Mouse (Mus musculus): Measurements from ENCODE around the gene Ngf.

Gene Ngf

GRCm38 (mm10) chr3:102507666-102508260 is 38.0 kb downstream of the Ngf start:
- no peak for DNase-seq (ENCODE audit: low spot score)

- no peak for DNase-seq (ENCODE audit: low spot score)
These were observed 38.7 kb downstream of the Ngf start for GRCm38 (mm10) chr3:102508455-102508854.

GRCm38 (mm10) chr3:102509601-102510000 is 39.9 kb downstream of the Ngf start:
- no peak for DNase-seq (ENCODE audit: low spot score)

GRCm38 (mm10) chr3:102516937-102517336 is 47.2 kb downstream of the Ngf start:
- no peak for DNase-seq (ENCODE audit: low spot score)

GRCm38 (mm10) chr3:102521061-102521460 is 51.3 kb downstream of the Ngf start:
- no peak for DNase-seq (ENCODE audit: low spot score)

- no peak for DNase-seq (ENCODE audit: low spot score)
These were observed 54.0 kb downstream of the Ngf start for GRCm38 (mm10) chr3:102523711-102524110.

GRCm38 (mm10) chr3:102524951-102525350 is 55.2 kb downstream of the Ngf start:
- no peak for DNase-seq (ENCODE audit: low spot score)

- DNase-seq (ENCODE audit: low spot score), result peak; percentile 13
These were observed 56.1 kb downstream of the Ngf start for GRCm38 (mm10) chr3:102525856-102526255.

- DNase-seq (ENCODE audit: low spot score), result peak; percentile 88
These were observed 56.8 kb downstream of the Ngf start for GRCm38 (mm10) chr3:102526481-102526880.

- no peak for DNase-seq (ENCODE audit: low spot score)
These were observed 65.0 kb downstream of the Ngf start for GRCm38 (mm10) chr3:102534744-102535143.

- DNase-seq (ENCODE audit: low spot score), result no peak
These were observed 73.9 kb downstream of the Ngf start for GRCm38 (mm10) chr3:102543646-102544045.

- DNase-seq (ENCODE audit: low spot score), result no peak
These were observed 77.8 kb downstream of the Ngf start for GRCm38 (mm10) chr3:102547536-102547935.

- DNase-seq (ENCODE audit: low spot score), result no peak
These were observed 84.4 kb downstream of the Ngf start for GRCm38 (mm10) chr3:102553935-102554670.

GRCm38 (mm10) chr3:102556108-102556507 is 86.4 kb downstream of the Ngf start:
- DNase-seq (ENCODE audit: low spot score), result no peak

GRCm38 (mm10) chr3:102556645-102557044 is 86.9 kb downstream of the Ngf start:
- DNase-seq (ENCODE audit: low spot score), result no peak
